Mouse (Mus musculus) bone marrow, adult 2 months (tissue): Measurements from ENCODE around the gene Map2k6.

Source experiments
- CTCF ChIP-seq: fragments of 200-500 bp; IDR thresholded peaks from 2 replicates; pipeline ENCODE4 v1.5.1; 2011; ENCODE audit warnings: low read length, control low read depth; ENCODE audit not compliant: control insufficient read depth, insufficient read depth
- POLR2A ChIP-seq: fragments of 200-500 bp; IDR thresholded peaks from 2 replicates; pipeline ENCODE4 v1.6.1; 2011; ENCODE audit warnings: low read depth, mild to moderate bottlenecking, control low read depth, low read length, borderline replicate concordance; ENCODE audit not compliant: control insufficient read depth

DNA sequence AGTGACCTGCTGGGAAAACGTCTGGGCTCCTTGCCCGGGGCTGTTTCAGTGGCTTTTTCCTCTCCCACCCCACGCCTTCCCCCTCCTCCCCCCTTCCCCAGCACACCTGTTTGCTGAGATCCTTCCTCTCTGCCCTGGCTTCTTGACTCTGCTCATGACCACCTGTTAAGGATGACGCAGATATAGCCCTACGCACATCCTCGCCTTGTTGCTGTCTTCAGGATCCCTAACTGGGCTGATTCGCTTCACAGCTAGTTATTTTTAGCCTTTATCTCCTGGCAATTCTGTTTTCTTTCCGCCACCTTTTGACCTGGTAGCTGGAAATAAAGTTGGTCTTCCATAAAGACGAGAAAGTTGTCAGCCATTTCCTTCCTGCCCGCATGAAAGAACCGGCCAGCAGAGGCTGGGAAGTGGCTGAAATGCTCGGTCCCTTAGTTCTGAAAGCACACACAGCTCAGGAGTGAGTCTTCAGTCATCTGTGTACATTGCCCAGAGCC lies 152.6 kb downstream of the Map2k6 start:
- no peak for TF ChIP-seq POLR2A
- no peak for TF ChIP-seq CTCF
